8 mouse cellular contexts compared by ENCODE assay signal in the genomic region with DNA sequence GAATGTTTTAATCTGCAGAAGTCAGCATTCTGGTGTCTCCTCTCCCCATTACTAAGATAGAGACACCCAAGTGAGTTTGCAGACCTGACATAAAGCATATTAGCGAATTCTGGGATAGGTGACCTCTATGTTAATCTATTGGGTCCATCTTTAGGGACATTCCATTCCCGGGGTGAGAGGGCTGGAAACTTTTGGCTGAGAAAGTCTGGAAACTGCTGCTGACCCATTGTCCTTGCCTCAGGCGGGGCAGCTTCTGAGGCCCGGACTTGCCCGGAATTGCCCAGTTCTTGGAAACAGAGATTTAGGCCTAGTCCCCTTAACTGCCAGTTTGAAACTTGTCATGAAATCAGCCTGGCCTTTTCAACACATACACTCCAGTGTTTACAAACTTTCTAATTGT. TPM values are rescaled to one million over a fixed set of nuclear protein-coding genes. Genes with fewer than 3 reads are reported as not detected.
DNase-seq lines count a peak whose midpoint lies in the region; ATAC-seq lines count a peak whose summit lies in the region.

No protein-coding gene starts in this region.

- H3K4me1 ChIP-seq in lung, embryonic 16.5 days (replicated peaks; ENCODE audit: control insufficient read depth, insufficient read depth, low read length), result peaks cover 15% of the 10 kb centered on the region
- peaks cover 20% of the 10 kb centered on the region for H3K4me1 ChIP-seq in forebrain, embryonic 12.5 days
- peaks cover 20% of the 10 kb centered on the region; the same call in 1 of the 2 replicates for H3K4me1 ChIP-seq in neural tube, embryonic 14.5 days (ENCODE audit: control insufficient read depth, insufficient read depth, low read length)

- 61% methylated on average over 5 of the region's 5 CpGs for WGBS in lung, embryonic 16.5 days
- WGBS in forebrain, embryonic 12.5 days, result 69% methylated on average over 5 of the region's 5 CpGs
- 74% methylated on average over 5 of the region's 5 CpGs for WGBS in neural tube, embryonic 14.5 days

- peak overlapping the region; percentile 99 for H3K4me3 ChIP-seq in lung, embryonic 16.5 days (ENCODE audit: low read length)
- H3K4me3 ChIP-seq in forebrain, embryonic 12.5 days (replicated peaks), result peak overlapping the region; percentile 83
- H3K4me3 ChIP-seq in neural tube, embryonic 14.5 days (ENCODE audit: low read depth, low read length), result peak overlapping the region; percentile 93

- ATAC-seq in lung, embryonic 16.5 days (ENCODE audit: low read depth), result no peak
- ATAC-seq in forebrain, embryonic 12.5 days (ENCODE audit: low FRiP score), result no peak
- no peak for ATAC-seq in neural tube, embryonic 14.5 days (ENCODE audit: low read depth)

- DNase-seq in lung, postnatal 4 days, result no peak
- peak; percentile 56 for DNase-seq in kidney, postnatal 10 days
- no peak for DNase-seq in embryo, embryonic 10.5 days (ENCODE audit: low spot score)
- DNase-seq in adrenal gland, adult 8-10 months, result no peak
- no peak for DNase-seq in layer of hippocampus, postnatal 36 days

- no peaks in the 10 kb centered on the region for H3K27me3 ChIP-seq in lung, embryonic 16.5 days (ENCODE audit: control insufficient read depth, insufficient read depth, low read depth, low read length)
- H3K27me3 ChIP-seq in forebrain, embryonic 12.5 days, result no peaks in the 10 kb centered on the region
- no peaks in the 10 kb centered on the region for H3K27me3 ChIP-seq in neural tube, embryonic 14.5 days (ENCODE audit: control insufficient read depth, insufficient read depth, low read length)

- H3K9me3 ChIP-seq in lung, embryonic 16.5 days (ENCODE audit: control insufficient read depth, low read length), result no peaks in the 10 kb centered on the region
- no peaks in the 10 kb centered on the region for H3K9me3 ChIP-seq in forebrain, embryonic 12.5 days
- H3K9me3 ChIP-seq in neural tube, embryonic 14.5 days (ENCODE audit: control insufficient read depth, low read length), result no peaks in the 10 kb centered on the region

- H3K36me3 ChIP-seq in lung, embryonic 16.5 days (ENCODE audit: control insufficient read depth, insufficient read depth, low read length), result peaks cover 12% of the 10 kb centered on the region; the same call in 1 of the 2 replicates
- peaks cover 18% of the 10 kb centered on the region for H3K36me3 ChIP-seq in forebrain, embryonic 12.5 days (replicated peaks)
- no peaks in the 10 kb centered on the region; the same call in 1 of the 2 replicates for H3K36me3 ChIP-seq in neural tube, embryonic 14.5 days (ENCODE audit: control insufficient read depth, insufficient read depth, low read length)

- H3K4me2 ChIP-seq in lung, embryonic 16.5 days (ENCODE audit: low read depth, low read length), result peak overlapping the region; percentile 74
- peak overlapping the region; percentile 59 for H3K4me2 ChIP-seq in forebrain, embryonic 12.5 days
- H3K4me2 ChIP-seq in neural tube, embryonic 14.5 days (ENCODE audit: low read depth, low read length), result peak overlapping the region; percentile 59

- no peak overlapping the region for H3K27ac ChIP-seq in lung, embryonic 16.5 days (ENCODE audit: low read length)
- H3K27ac ChIP-seq in forebrain, embryonic 12.5 days, result no peak overlapping the region
- H3K27ac ChIP-seq in neural tube, embryonic 14.5 days (ENCODE audit: low read depth, low read length), result no peak overlapping the region

- H3K9ac ChIP-seq in lung, embryonic 16.5 days (ENCODE audit: low read length), result peak overlapping the region; percentile 40; the same call in 1 of the 2 replicates
- peak overlapping the region; percentile 98; the same call in 1 of the 2 replicates for H3K9ac ChIP-seq in forebrain, embryonic 12.5 days
- no peak overlapping the region for H3K9ac ChIP-seq in neural tube, embryonic 14.5 days (replicated peaks; ENCODE audit: low read depth, low read length)

RNA-seq across cellular contexts. Expression of a gene that starts 0.8 kb away (rescaled TPM):
- 51.2 and 51.7 TPM in 2 replicates for polyA plus RNA-seq in lung, embryonic 16.5 days (2015; fragmentation: Nextera tagmentation; extraction: Ambion mirVana)
- polyA plus RNA-seq in forebrain, embryonic 12.5 days (2016; fragmentation: Nextera tagmentation; extraction: Ambion mirVana), result 76.5 and 86.4 TPM in 2 replicates
- 57.9 and 63.5 TPM in 2 replicates for polyA plus RNA-seq in neural tube, embryonic 14.5 days (2014; fragmentation: Nextera tagmentation; extraction: Ambion mirVana)
- total RNA-seq in adrenal gland, adult 8-10 months (2022), result 10 to 100 TPM; 51.0 to 82.1 (median 68.5) TPM
- 10 to 100 TPM; 59.2 to 71.3 TPM for total RNA-seq in layer of hippocampus, postnatal 36 days (2021)

RNA-seq across cellular contexts. Expression of a gene that starts 34.8 kb away (rescaled TPM):
- 18.3 and 18.6 TPM in 2 replicates for polyA plus RNA-seq in lung, embryonic 16.5 days (2015; fragmentation: Nextera tagmentation; extraction: Ambion mirVana)
- 34.1 and 37.4 TPM in 2 replicates for polyA plus RNA-seq in forebrain, embryonic 12.5 days (2016; fragmentation: Nextera tagmentation; extraction: Ambion mirVana)
- 20.5 and 27.5 TPM in 2 replicates for polyA plus RNA-seq in neural tube, embryonic 14.5 days (2014; fragmentation: Nextera tagmentation; extraction: Ambion mirVana)
- 10 to 100 TPM; 16.6 to 24.2 (median 20.5) TPM for total RNA-seq in adrenal gland, adult 8-10 months (2022)
- 10 to 100 TPM; 31.2 to 33.7 TPM for total RNA-seq in layer of hippocampus, postnatal 36 days (2021)
